Mouse (Mus musculus) intestine, embryonic 14.5 days (tissue): Measurements from ENCODE around the gene Hoxa5. TPM values are rescaled to one million over a fixed set of nuclear protein-coding genes. Genes with fewer than 3 reads are reported as not detected.

Experiments used
- ATAC-seq: fragments of 200-750 bp; cut with Nextera tagmentation; replicated peaks from 2 replicates; pipeline ENCODE4 v1.8.0; 2017; ENCODE audit warnings: low read depth, moderate number of reproducible peaks, moderate TSS enrichment, moderate library complexity; ENCODE audit not compliant: low FRiP score, low TSS enrichment
- DNase-seq: peaks from one replicate; pipeline ENCODE4 v3.0.0-alpha.2; 2018; ENCODE audit warnings: low spot score
- H3K27ac ChIP-seq: fragments of 300-500 bp; sonication (generic); 2 replicates; pipeline ENCODE4 v1.5.1; 2014; ENCODE audit warnings: low read depth, mild to moderate bottlenecking, control low read depth
- H3K27me3 ChIP-seq: fragments of 300-500 bp; sonication (generic); replicated peaks from 2 replicates; pipeline ENCODE4 v1.6.1; 2014; ENCODE audit warnings: low read length, control low read depth; ENCODE audit not compliant: control insufficient read depth, insufficient read depth
- H3K36me3 ChIP-seq: fragments of 300-500 bp; sonication (generic); 2 replicates; pipeline ENCODE4 v1.6.1; 2014; ENCODE audit warnings: low read length, control low read depth; ENCODE audit not compliant: control insufficient read depth, insufficient read depth
- H3K4me1 ChIP-seq: fragments of 300-500 bp; sonication (generic); replicated peaks from 2 replicates; pipeline ENCODE4 v1.6.1; 2014; ENCODE audit warnings: low read length, control low read depth, mixed read lengths; ENCODE audit not compliant: control insufficient read depth, insufficient read depth
- H3K4me2 ChIP-seq: fragments of 300-500 bp; sonication (generic); 2 replicates; pipeline ENCODE4 v1.6.1; 2014; ENCODE audit warnings: low read length
- H3K4me3 ChIP-seq: fragments of 300-500 bp; sonication (generic); 2 replicates; pipeline ENCODE4 v1.5.1; 2014; ENCODE audit warnings: low read depth, low read length, control low read depth, mixed read lengths
- H3K9ac ChIP-seq: fragments of 300-500 bp; sonication (generic); 2 replicates; pipeline ENCODE4 v1.6.1; 2014; ENCODE audit warnings: mild to moderate bottlenecking, low read length
- H3K9me3 ChIP-seq: fragments of 300-500 bp; sonication (generic); 2 replicates; pipeline ENCODE4 v1.6.1; 2016; ENCODE audit warnings: low read length, control low read depth; ENCODE audit not compliant: control insufficient read depth
- WGBS: fragments of 180-500 bp; shearing (Covaris S2); extraction: QIAGEN DNeasy Blood & Tissue Kit; methylation state at CpG from one replicate; pipeline ENCODE4 v1.1.7; 2014; 5-methylcytosine and 5-hydroxymethylcytosine counted together
- polyA plus RNA-seq: library from polyadenylated mRNA; unstranded; fragments of >200 nt; fragmentation: Nextera tagmentation; extraction: Ambion mirVana; gene quantifications from 2 replicates; pipeline ENCODE4 v1.2.1, GENCODE M21; 2014

Gene Hoxa5
- polyA plus RNA-seq, 1 experiment from 2014 or later, result 34.1 TPM

- Histone ChIP-seq H3K27ac (peak within 1 kb of the TSS; percentile 69), H3K4me3 (peak within 1 kb of the TSS; percentile 32), H3K4me1 (no peaks in the 10 kb centered on the region), H3K27me3 (peaks cover 98% of the 10 kb centered on the region), H3K4me2 (peak within 1 kb of the TSS; percentile 39), H3K36me3 (no peaks in the 10 kb centered on the region), H3K9ac (peak within 1 kb of the TSS; percentile 63), H3K9me3 (no peaks in the 10 kb centered on the region)
- 0 out of 2 replicates have a peak, but pooled peaks have one; percentile 30 for ATAC-seq
- peak; percentile 82 for DNase-seq
- 2% methylated on average over 26 of the region's 36 CpGs for WGBS
These were observed 26.3 kb upstream of the Hoxa5 start, which contains the start of gene Hoxa9 for GRCm38 (mm10) chr6:52230516-52231165. TSS of gene Hoxa9 (minus strand) at chr6:52231089.

- Histone ChIP-seq H3K4me1 (no peaks in the 10 kb centered on the region), H3K4me2 (peak overlapping the region; percentile 39), H3K36me3 (no peaks in the 10 kb centered on the region), H3K9ac (peak overlapping the region; percentile 59), H3K9me3 (no peaks in the 10 kb centered on the region), H3K27ac (peak overlapping the region; percentile 69), H3K4me3 (peak overlapping the region; percentile 27), H3K27me3 (peaks cover 98% of the 10 kb centered on the region)
- ATAC-seq (no peak), DNase-seq (peak; percentile 77)
- WGBS, result 2% methylated on average over 43 of the region's 44 CpGs
These were observed 25.4 kb upstream of the Hoxa5 start for GRCm38 (mm10) chr6:52229558-52230416.

GRCm38 (mm10) chr6:52228475-52229465 lies 24.4 kb upstream of the Hoxa5 start:
- peaks cover 98% of the 10 kb centered on the region for H3K27me3 ChIP-seq
- H3K4me2 ChIP-seq, result peak overlapping the region; percentile 39
- H3K9me3 ChIP-seq, result no peaks in the 10 kb centered on the region
- ATAC-seq (no peak), DNase-seq (peak; percentile 79)
- peak overlapping the region; percentile 69 for H3K27ac ChIP-seq
- no peaks in the 10 kb centered on the region for H3K4me1 ChIP-seq
- WGBS, result 3% methylated on average over 38 of the region's 38 CpGs
- H3K4me3 ChIP-seq, result peak overlapping the region; percentile 27
- H3K9ac ChIP-seq, result peak overlapping the region; percentile 59
- H3K36me3 ChIP-seq, result no peaks in the 10 kb centered on the region

GRCm38 (mm10) chr6:52227470-52228222 lies 23.3 kb upstream of the Hoxa5 start:
- 5% methylated on average over 11 of the region's 11 CpGs for WGBS
- peak overlapping the region; percentile 11; the same call in 1 of the 2 replicates for H3K9ac ChIP-seq
- H3K27ac ChIP-seq, result peak overlapping the region; percentile 38; the same call in 1 of the 2 replicates
- peaks cover 98% of the 10 kb centered on the region for H3K27me3 ChIP-seq
- ATAC-seq (no peak), DNase-seq (peak; percentile 73)
- H3K9me3 ChIP-seq, result no peaks in the 10 kb centered on the region
- H3K4me2 ChIP-seq, result peak overlapping the region; percentile 96
- no peak overlapping the region for H3K4me3 ChIP-seq
- no peaks in the 10 kb centered on the region for H3K4me1 ChIP-seq
- H3K36me3 ChIP-seq, result no peaks in the 10 kb centered on the region

GRCm38 (mm10) chr6:52226569-52227257 lies 22.3 kb upstream of the Hoxa5 start:
- Histone ChIP-seq H3K4me3 (peak overlapping the region; percentile 59), H3K36me3 (no peaks in the 10 kb centered on the region), H3K9ac (peak overlapping the region; percentile 11), H3K4me2 (peak overlapping the region; percentile 96), H3K27ac (peak overlapping the region; percentile 38; the same call in 1 of the 2 replicates), H3K9me3 (no peaks in the 10 kb centered on the region), H3K4me1 (no peaks in the 10 kb centered on the region), H3K27me3 (peaks cover 98% of the 10 kb centered on the region)
- WGBS, result 5% methylated on average over 26 of the region's 26 CpGs
- no peak for ATAC-seq
- DNase-seq, result peak; percentile 81

- Histone ChIP-seq H3K27me3 (peaks cover 97% of the 10 kb centered on the region), H3K36me3 (no peaks in the 10 kb centered on the region), H3K4me3 (peak overlapping the region; percentile 59), H3K27ac (peak overlapping the region; percentile 44), H3K4me2 (peak overlapping the region; percentile 96), H3K9ac (peak overlapping the region; percentile 57), H3K9me3 (no peaks in the 10 kb centered on the region), H3K4me1 (peaks cover 2% of the 10 kb centered on the region; the same call in 1 of the 2 replicates)
- whole genome bisulfite sequencing, result 2% methylated on average over 69 of the region's 69 CpGs
- DNase-seq (peak; percentile 81), ATAC-seq (no peak; the same call in 1 of the 2 replicates)
These were observed 21.5 kb upstream of the Hoxa5 start for GRCm38 (mm10) chr6:52225612-52226568.
